Mouse (Mus musculus) Patski (cell line): ENCODE measurements around the gene Arhgap35. TPM values are rescaled to one million over a fixed set of nuclear protein-coding genes. Genes with fewer than 3 reads are reported as not detected.
A peak's percentile ranks its signal among the peaks of the same experiment; 100 is the strongest.

ENCODE experiments used
- ATAC-seq: fragments of 100-300 bp; one replicate; pipeline ENCODE4 v1.8.0; 2021
- CTCF ChIA-PET: fragments of 350-600 bp; sonication (Branson Sonifier 250); formaldehyde crosslinking; loops from one replicate; lab custom pipeline; 2022; ENCODE audit warnings: inconsistent platforms; lab: Charles Lee
- POLR2A ChIA-PET: fragments of 350-600 bp; sonication (Branson Sonifier 250); formaldehyde crosslinking; loops from one replicate; lab custom pipeline; 2022; ENCODE audit warnings: antibody characterized with exemption, inconsistent platforms; lab: Charles Lee
- DNase-seq: peaks from one replicate; pipeline ENCODE4 v3.0.0-alpha.2; 2011; ENCODE audit warnings: low read depth, low spot score
- H3K27me3 ChIP-seq: fragments of 371-371 bp; one replicate; pipeline ENCODE4 v1.5.1; 2021
- CTCF ChIP-seq: fragments of 100-300 bp; IDR thresholded peaks from one replicate; pipeline ENCODE4 v1.5.1; 2021
- in situ Hi-C: fragments of 300-500 bp; cut with MboI; formaldehyde crosslinking; loops from 3 replicates; pipeline ENCODE4 v1.11.1; 2018; ENCODE audit warnings: low pct_unique_long_range_greater_than_20kb, mixed read lengths
- polyA plus RNA-seq: library from polyadenylated mRNA; unstranded; gene quantifications from one replicate; pipeline ENCODE4 v1.2.3, GENCODE M21; 2021

Arhgap35 gene
- polyA plus RNA-seq, 1 experiment from 2014 or later: 53.1 TPM

DNA sequence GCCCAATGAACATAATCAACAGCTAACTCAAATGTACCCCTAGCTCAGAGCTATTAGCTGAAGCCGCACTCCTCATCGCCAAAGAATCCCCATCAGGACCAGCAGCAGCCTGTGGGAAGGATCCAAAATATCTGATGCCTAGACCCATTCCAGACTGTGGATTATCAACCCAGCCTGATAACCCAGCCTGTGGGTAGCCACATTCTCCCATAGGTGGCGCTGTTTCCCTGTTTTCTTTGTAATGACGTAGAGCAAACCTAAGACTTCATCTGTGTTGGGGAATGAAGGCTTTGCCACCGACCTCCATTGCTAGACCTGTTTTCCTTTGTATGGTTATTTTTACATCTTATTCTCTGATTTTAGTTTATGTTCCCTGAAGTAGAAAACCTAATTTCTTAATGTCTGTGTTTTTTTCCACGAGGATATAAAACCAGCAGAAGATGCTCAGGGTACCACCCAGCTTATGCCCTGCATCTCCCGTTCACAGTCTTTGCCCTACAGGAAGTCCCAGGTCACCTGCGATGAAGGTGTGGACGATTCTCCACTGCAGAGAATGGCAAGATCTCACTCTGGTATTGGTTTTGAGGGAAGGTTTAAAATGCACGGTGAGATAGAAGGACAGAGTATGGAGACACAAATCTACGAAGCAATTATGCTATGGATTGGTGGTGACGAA is 13.4 kb upstream of the Arhgap35 start:
- in situ Hi-C loops: no loop called here
- ChIA-PET POLR2A (no interaction called here), CTCF (interaction anchor here (1.0 to 2.3 kb wide), 8 partner anchors 10 to 118 kb away, joined by 3 to 10 read pairs (median 4); partner anchors contain the start of gene Ap2s1)
- TF ChIP-seq CTCF: peak; percentile 79
- DNase-seq (no peak), ATAC-seq (peak; percentile 51)
- H3K27me3 ChIP-seq: no peaks in the 10 kb centered on the region

- in situ Hi-C loops: no loop called here
- CTCF ChIA-PET: interaction anchor here (1.5 kb wide), 1 partner anchor 134 kb away, joined by 5 read pairs; no protein-coding TSS in a partner anchor
- H3K27me3 ChIP-seq: no peaks in the 10 kb centered on the region
- DNase-seq (no peak), ATAC-seq (no peak)
- no peak for TF ChIP-seq CTCF
- POLR2A ChIA-PET: no interaction called here
These were observed 8.9 kb upstream of the Arhgap35 start for GRCm38 (mm10) chr7:16623687-16624086.

DNA sequence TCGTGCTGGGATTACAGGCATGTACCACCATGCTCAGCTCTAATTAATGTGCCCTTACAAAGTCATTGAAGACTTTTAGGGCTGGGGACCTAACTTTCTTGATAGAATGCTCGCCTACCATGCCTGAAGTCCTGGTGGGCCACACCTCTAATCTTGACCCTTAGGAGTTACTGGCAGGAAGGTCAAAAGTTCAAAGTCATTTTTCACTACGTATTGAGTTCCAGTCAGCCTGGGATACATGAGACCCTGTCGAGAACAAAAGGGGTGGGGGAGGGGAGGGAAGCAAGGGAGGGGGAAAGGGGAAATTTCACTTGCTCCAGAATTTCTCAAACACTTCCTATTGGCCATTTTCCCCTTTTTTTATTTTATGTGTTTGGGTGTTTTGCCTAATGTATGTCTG is 8.3 kb upstream of the Arhgap35 start:
- H3K27me3 ChIP-seq: no peaks in the 10 kb centered on the region
- CTCF ChIA-PET: interaction anchor here (1.4 to 1.9 kb wide), 2 partner anchors 131 to 133 kb away, joined by 6 read pairs; no protein-coding TSS in a partner anchor
- DNase-seq: no peak
- in situ Hi-C loops: no loop called here
- ATAC-seq: no peak
- TF ChIP-seq CTCF: no peak
- POLR2A ChIA-PET: no interaction called here

DNA sequence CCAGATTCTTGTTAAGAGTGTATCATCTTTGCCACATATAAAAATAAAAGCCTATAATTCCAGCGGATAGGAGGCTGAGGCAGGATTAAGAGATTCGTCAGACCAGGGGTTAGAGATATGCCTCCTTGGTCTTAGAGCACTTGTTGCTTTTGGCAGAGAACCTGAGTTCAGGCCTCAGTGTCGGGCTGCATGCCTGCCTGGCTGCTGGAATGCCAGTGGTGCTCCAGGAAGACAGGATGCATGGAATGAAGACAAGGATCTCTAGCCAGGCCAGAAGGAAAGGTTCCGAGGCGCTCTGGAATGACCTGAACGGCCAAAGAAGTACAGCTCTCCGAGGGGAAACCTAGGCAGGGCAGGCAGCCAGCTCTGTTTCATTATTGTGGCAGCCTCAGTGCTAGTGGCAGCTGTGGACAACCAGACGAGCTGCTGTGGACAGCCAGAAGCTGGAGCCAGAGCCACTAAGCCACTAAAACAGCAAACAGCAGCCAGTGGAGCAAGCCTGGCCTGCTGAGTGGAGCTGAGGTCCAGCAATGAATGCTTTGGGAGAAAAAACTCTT is 6.4 kb upstream of the Arhgap35 start:
- no peak for DNase-seq

GRCm38 (mm10) chr7:16618661-16619211 is 3.9 kb upstream of the Arhgap35 start:
- no peak for ATAC-seq
- CTCF ChIA-PET: interaction anchor here (0.8 to 5.1 kb wide), 9 partner anchors 10 to 130 kb away, joined by 3 to 46 read pairs (median 5); no protein-coding TSS in a partner anchor

More for the DNA sequence above, 6.4 kb upstream of the Arhgap35 start:
- ATAC-seq: peak; percentile 82
- CTCF ChIA-PET: interaction anchor here (1.1 to 1.9 kb wide), 4 partner anchors 85 to 155 kb away, joined by 3 to 6 read pairs (median 3); no protein-coding TSS in a partner anchor
- no peaks in the 10 kb centered on the region for H3K27me3 ChIP-seq
- TF ChIP-seq CTCF: no peak
- POLR2A ChIA-PET: no interaction called here
- in situ Hi-C loops: no loop called here

GRCm38 (mm10) chr7:16617045-16617444 is 2.3 kb upstream of the Arhgap35 start:
- in situ Hi-C loops: loop anchor here (5.0 kb wide), 2 partner anchors 110 to 220 kb away; no protein-coding TSS in a partner anchor
- TF ChIP-seq CTCF: peak; percentile 85
- CTCF ChIA-PET: interaction anchor here (0.8 to 5.1 kb wide), 12 partner anchors 22 to 128 kb away, joined by 3 to 46 read pairs (median 6); no protein-coding TSS in a partner anchor
- DNase-seq: no peak
- H3K27me3 ChIP-seq: no peaks in the 10 kb centered on the region
- no peak for ATAC-seq
- POLR2A ChIA-PET: no interaction called here

More at GRCm38 (mm10) chr7:16618661-16619211, 3.9 kb upstream of the Arhgap35 start:
- POLR2A ChIA-PET: interaction anchor here (0.6 to 0.7 kb wide), 2 partner anchors 19 to 125 kb away, joined by 3 read pairs; no protein-coding TSS in a partner anchor
- no peaks in the 10 kb centered on the region for H3K27me3 ChIP-seq
- peak; percentile 44 for TF ChIP-seq CTCF
- in situ Hi-C loops: loop anchor here (5.0 kb wide), 2 partner anchors 111 to 221 kb away; no protein-coding TSS in a partner anchor
- no peak for DNase-seq

- ChIA-PET POLR2A (interaction anchor here (1.0 to 1.7 kb wide), 2 partner anchors 81 to 107 kb away, joined by 3 to 4 read pairs; no protein-coding TSS in a partner anchor), CTCF (interaction anchor here (0.9 to 1.0 kb wide), 2 partner anchors 16 to 122 kb away, joined by 3 read pairs; no protein-coding TSS in a partner anchor)
- no peaks in the 10 kb centered on the region for H3K27me3 ChIP-seq
- TF ChIP-seq CTCF: no peak
- ATAC-seq: peak; percentile 42
- in situ Hi-C loops: no loop called here
- DNase-seq: no peak
These were observed 464 bp downstream of the Arhgap35 start for GRCm38 (mm10) chr7:16614171-16614887.

DNA sequence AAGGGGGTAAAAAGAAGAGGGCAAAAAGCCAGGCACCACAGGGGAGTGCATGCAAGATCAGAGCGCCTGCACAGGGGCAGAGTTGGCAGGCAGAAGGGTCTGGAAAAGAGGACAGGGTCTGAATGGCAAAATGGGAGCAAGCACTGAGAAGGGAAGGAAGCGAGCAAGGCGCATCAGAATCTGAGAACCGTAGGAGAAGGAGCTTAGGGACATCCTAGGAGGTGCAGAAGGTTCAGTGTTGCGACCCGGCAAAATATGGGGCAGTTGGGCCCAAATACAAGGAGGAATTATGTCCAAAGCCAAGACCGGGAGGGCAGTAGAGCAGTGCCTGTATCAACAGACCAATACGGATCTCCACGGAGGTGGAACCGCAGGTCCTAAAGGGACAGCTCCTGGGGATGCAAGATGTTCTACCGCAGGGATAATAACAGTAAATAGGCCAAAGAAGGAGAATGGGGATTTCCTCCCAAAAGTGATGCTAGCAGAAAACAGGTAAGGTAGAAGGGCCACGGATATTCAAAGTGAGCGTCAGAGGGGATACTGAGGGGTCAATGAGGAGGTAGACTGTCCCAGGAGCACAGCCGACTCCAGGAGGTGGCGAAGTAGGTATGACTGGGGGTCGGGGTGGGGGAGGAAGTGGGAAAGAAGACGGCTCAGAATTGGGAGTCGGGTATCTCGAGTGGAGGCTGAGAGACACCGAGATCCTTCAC is 1.2 kb downstream of the Arhgap35 start:
- H3K27me3 ChIP-seq: no peaks in the 10 kb centered on the region
- TF ChIP-seq CTCF: no peak
- ATAC-seq (no peak), DNase-seq (no peak)
- ChIA-PET CTCF (interaction anchor here (0.9 to 1.0 kb wide), 2 partner anchors 15 to 121 kb away, joined by 3 read pairs; no protein-coding TSS in a partner anchor), POLR2A (interaction anchor here (1.7 kb wide), 1 partner anchor 106 kb away, joined by 4 read pairs; no protein-coding TSS in a partner anchor)
- in situ Hi-C loops: no loop called here

- TF ChIP-seq CTCF: no peak
- no peak for DNase-seq
- ChIA-PET POLR2A (interaction anchor here (0.6 to 1.4 kb wide), 3 partner anchors 16 to 164 kb away, joined by 3 to 6 read pairs (median 3); no protein-coding TSS in a partner anchor), CTCF (interaction anchor here (1.2 to 2.1 kb wide), 6 partner anchors 10 to 120 kb away, joined by 3 to 9 read pairs (median 4); no protein-coding TSS in a partner anchor)
- H3K27me3 ChIP-seq: no peaks in the 10 kb centered on the region
- in situ Hi-C loops: no loop called here
- no peak for ATAC-seq
These were observed 4.4 kb downstream of the Arhgap35 start for GRCm38 (mm10) chr7:16610345-16610744.
